Mouse (Mus musculus): ENCODE data around the gene Rcsd1. TPM values are rescaled to one million over a fixed set of nuclear protein-coding genes. Genes with fewer than 3 reads are reported as not detected.

Gene Rcsd1
- polyA plus RNA-seq, 1 experiment from 2014 or later, result 42.8 TPM

DNA sequence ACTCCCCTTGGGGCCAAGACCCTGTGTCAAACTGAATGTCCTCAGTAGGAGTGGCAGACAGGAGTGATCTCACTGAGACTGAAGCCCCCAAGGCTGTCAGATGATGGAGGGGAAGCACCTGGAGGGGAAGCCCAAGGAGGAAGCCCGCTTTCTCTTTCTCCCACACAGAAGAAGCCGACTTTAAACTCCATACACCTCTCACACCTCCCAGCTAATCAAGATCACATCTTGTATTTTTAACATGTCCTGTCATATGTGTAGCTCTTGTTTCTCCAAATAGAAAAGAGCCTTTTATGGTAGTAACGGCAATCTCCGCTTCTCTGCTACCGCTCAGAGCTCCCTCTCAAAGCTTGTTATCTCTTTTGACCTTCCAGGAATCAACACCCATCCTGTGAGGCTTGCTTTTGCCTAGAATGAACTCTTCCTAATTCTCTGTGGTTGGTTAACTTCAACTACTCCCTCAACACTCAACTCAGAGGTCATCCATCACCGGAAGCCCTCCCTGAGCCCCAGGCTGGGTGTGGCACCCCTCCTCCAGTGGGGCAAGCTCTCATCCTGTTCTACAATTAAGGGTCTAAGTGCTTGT, 8.5 kb downstream of the Rcsd1 start:
- Histone ChIP-seq H3K9ac (no peak overlapping the region), H3K4me1 (peaks cover 46% of the 10 kb centered on the region), H3K4me2 (0 out of 2 replicates have a peak overlapping the region, but pooled peaks have one; percentile 45), H3K36me3 (no peaks in the 10 kb centered on the region), H3K27ac (no peak overlapping the region), H3K9me3 (no peaks in the 10 kb centered on the region), H3K4me3 (no peak overlapping the region), H3K27me3 (no peaks in the 10 kb centered on the region)
- ATAC-seq (ENCODE audit: borderline replicate concordance, extremely low read depth, low FRiP score, low TSS enrichment), result no peak
- 49% methylated on average over 6 of the region's 6 CpGs for WGBS

- H3K36me3 ChIP-seq, result no peaks in the 10 kb centered on the region
- no peak overlapping the region for H3K9ac ChIP-seq
- H3K4me2 ChIP-seq, result no peak overlapping the region
- no peak overlapping the region for H3K27ac ChIP-seq
- 22% methylated on average over 7 of the region's 7 CpGs for WGBS
- no peaks in the 10 kb centered on the region for H3K27me3 ChIP-seq
- peaks cover 43% of the 10 kb centered on the region for H3K4me1 ChIP-seq
- H3K4me3 ChIP-seq, result no peak overlapping the region
- no peak for ATAC-seq (ENCODE audit: borderline replicate concordance, extremely low read depth, low FRiP score, low TSS enrichment)
- no peaks in the 10 kb centered on the region for H3K9me3 ChIP-seq
Observed at GRCm38 (mm10) chr1:165700376-165700815, 9.2 kb downstream of the Rcsd1 start.

- H3K27me3 ChIP-seq, result no peaks in the 10 kb centered on the region
- H3K4me3 ChIP-seq, result no peak overlapping the region
- H3K4me1 ChIP-seq, result peaks cover 50% of the 10 kb centered on the region
- WGBS, result 75% methylated on average over 8 of the region's 8 CpGs
- H3K27ac ChIP-seq, result no peak overlapping the region
- no peak overlapping the region for H3K4me2 ChIP-seq
- no peak for ATAC-seq (ENCODE audit: borderline replicate concordance, extremely low read depth, low FRiP score, low TSS enrichment)
- H3K36me3 ChIP-seq, result no peaks in the 10 kb centered on the region
- H3K9me3 ChIP-seq, result no peaks in the 10 kb centered on the region
- H3K9ac ChIP-seq, result no peak overlapping the region
Observed at GRCm38 (mm10) chr1:165697701-165698100, 11.9 kb downstream of the Rcsd1 start.

DNA sequence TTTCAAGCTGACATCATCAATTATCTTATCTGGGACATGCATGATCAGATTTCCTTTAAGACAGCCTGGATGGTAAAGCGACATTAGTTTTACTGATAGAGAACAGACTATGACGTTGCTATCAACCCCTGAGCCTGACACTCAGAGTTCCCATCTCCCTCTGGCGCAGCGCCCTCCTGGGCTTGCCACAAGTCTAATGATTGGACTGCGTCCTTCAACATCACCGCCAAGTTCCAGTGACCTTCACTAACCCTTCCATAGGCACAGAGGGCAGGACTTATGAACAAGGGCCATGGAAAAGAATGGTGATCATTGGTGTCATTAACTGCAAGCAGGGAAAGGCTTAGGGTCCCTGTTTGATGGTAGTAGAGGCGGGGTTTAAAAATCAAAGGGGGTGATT, 12.7 kb downstream of the Rcsd1 start:
- Histone ChIP-seq H3K9ac (no peak overlapping the region), H3K27me3 (no peaks in the 10 kb centered on the region), H3K4me2 (no peak overlapping the region), H3K4me3 (no peak overlapping the region), H3K9me3 (no peaks in the 10 kb centered on the region), H3K27ac (no peak overlapping the region), H3K4me1 (peaks cover 47% of the 10 kb centered on the region), H3K36me3 (no peaks in the 10 kb centered on the region)
- ATAC-seq (ENCODE audit: borderline replicate concordance, extremely low read depth, low FRiP score, low TSS enrichment), result no peak
- 78% methylated on average over 7 of the region's 7 CpGs for WGBS

DNA sequence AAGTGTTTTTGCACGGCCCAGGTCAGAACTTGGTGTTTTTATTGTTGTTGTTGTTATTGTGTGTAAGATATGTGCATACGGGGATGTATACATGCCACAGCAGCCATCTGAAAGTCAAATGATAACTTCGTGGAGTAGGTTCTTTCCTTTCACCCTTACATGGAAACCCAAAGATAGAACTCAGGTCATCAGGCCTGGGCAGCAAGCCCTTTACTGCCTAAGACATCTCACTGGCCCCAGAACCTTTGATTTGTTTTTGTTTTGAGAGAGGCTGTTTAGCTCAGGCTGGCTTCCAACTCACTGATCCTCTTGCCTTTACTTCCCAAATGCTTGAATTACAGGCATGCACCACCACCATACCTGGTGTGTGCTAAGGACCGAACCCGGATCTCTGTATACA, 13.5 kb downstream of the Rcsd1 start:
- peaks cover 46% of the 10 kb centered on the region for H3K4me1 ChIP-seq
- no peak for ATAC-seq (ENCODE audit: borderline replicate concordance, extremely low read depth, low FRiP score, low TSS enrichment)
- no peaks in the 10 kb centered on the region for H3K9me3 ChIP-seq
- WGBS, result 81% methylated on average over 5 of the region's 5 CpGs
- H3K27me3 ChIP-seq, result no peaks in the 10 kb centered on the region
- H3K27ac ChIP-seq, result no peak overlapping the region
- no peak overlapping the region for H3K9ac ChIP-seq
- H3K36me3 ChIP-seq, result no peaks in the 10 kb centered on the region
- H3K4me2 ChIP-seq, result no peak overlapping the region
- no peak overlapping the region for H3K4me3 ChIP-seq

- H3K36me3 ChIP-seq, result no peaks in the 10 kb centered on the region
- no peak overlapping the region for H3K4me2 ChIP-seq
- no peaks in the 10 kb centered on the region for H3K9me3 ChIP-seq
- H3K27me3 ChIP-seq, result no peaks in the 10 kb centered on the region
- no peak overlapping the region for H3K9ac ChIP-seq
- no peak overlapping the region for H3K4me3 ChIP-seq
- H3K27ac ChIP-seq, result no peak overlapping the region
- no peak for ATAC-seq (ENCODE audit: borderline replicate concordance, extremely low read depth, low FRiP score, low TSS enrichment)
- peaks cover 41% of the 10 kb centered on the region for H3K4me1 ChIP-seq
Observed at GRCm38 (mm10) chr1:165695392-165696014, 14.1 kb downstream of the Rcsd1 start.

GRCm38 (mm10) chr1:165693856-165694255, 15.7 kb downstream of the Rcsd1 start:
- Histone ChIP-seq H3K9ac (no peak overlapping the region), H3K27me3 (no peaks in the 10 kb centered on the region), H3K4me2 (no peak overlapping the region), H3K4me1 (peaks cover 40% of the 10 kb centered on the region), H3K9me3 (no peaks in the 10 kb centered on the region), H3K4me3 (no peak overlapping the region), H3K27ac (no peak overlapping the region), H3K36me3 (no peaks in the 10 kb centered on the region)
- 36% methylated on average over 7 of the region's 7 CpGs for WGBS
- ATAC-seq (ENCODE audit: borderline replicate concordance, extremely low read depth, low FRiP score, low TSS enrichment), result no peak

GRCm38 (mm10) chr1:165691516-165691915, 18.0 kb downstream of the Rcsd1 start:
- no peaks in the 10 kb centered on the region for H3K9me3 ChIP-seq
- H3K36me3 ChIP-seq, result no peaks in the 10 kb centered on the region
- no peak overlapping the region; the same call in 1 of the 2 replicates for H3K4me2 ChIP-seq
- no peaks in the 10 kb centered on the region for H3K27me3 ChIP-seq
- H3K4me3 ChIP-seq, result no peak overlapping the region
- no peak overlapping the region for H3K9ac ChIP-seq
- peaks cover 58% of the 10 kb centered on the region for H3K4me1 ChIP-seq
- ATAC-seq (ENCODE audit: borderline replicate concordance, extremely low read depth, low FRiP score, low TSS enrichment), result peak; percentile 62
- 30% methylated on average over 3 of the region's 3 CpGs for WGBS
- H3K27ac ChIP-seq, result peak overlapping the region; percentile 0; the same call in 1 of the 2 replicates

DNA sequence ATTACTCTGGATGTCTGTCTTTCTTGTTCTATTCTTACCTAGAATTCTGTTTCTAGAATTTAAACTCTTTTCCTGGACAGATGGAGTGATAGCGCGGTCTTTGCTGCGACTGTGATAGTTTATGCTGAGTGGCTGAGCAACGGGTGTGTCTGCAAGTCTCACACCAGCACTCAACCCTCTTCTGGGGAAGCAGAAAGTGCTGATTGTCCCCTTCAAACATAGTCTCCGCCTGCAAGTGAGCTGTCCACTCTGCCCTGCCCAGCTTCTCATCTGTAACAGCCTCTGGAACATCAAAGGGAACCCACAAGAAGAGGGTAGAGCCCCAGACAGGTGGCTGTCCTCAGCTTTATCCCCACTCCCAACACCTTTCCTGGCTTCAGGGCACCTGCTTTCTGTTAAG, 19.7 kb downstream of the Rcsd1 start:
- Histone ChIP-seq H3K4me2 (no peak overlapping the region), H3K27me3 (no peaks in the 10 kb centered on the region), H3K36me3 (no peaks in the 10 kb centered on the region), H3K9me3 (no peaks in the 10 kb centered on the region), H3K9ac (no peak overlapping the region), H3K27ac (no peak overlapping the region), H3K4me1 (peaks cover 67% of the 10 kb centered on the region), H3K4me3 (no peak overlapping the region)
- WGBS, result 64% methylated on average over 5 of the region's 5 CpGs
- ATAC-seq (ENCODE audit: borderline replicate concordance, extremely low read depth, low FRiP score, low TSS enrichment), result no peak

- WGBS, result 83% methylated on average over 2 of the region's 2 CpGs
- H3K36me3 ChIP-seq, result no peaks in the 10 kb centered on the region
- no peak for ATAC-seq (ENCODE audit: borderline replicate concordance, extremely low read depth, low FRiP score, low TSS enrichment)
- H3K4me1 ChIP-seq, result peaks cover 55% of the 10 kb centered on the region
- no peak overlapping the region for H3K27ac ChIP-seq
- H3K9me3 ChIP-seq, result no peaks in the 10 kb centered on the region
- H3K9ac ChIP-seq, result no peak overlapping the region
- H3K4me2 ChIP-seq, result no peak overlapping the region
- no peaks in the 10 kb centered on the region for H3K27me3 ChIP-seq
- H3K4me3 ChIP-seq, result no peak overlapping the region
Observed at GRCm38 (mm10) chr1:165687861-165688260, 21.7 kb downstream of the Rcsd1 start.

DNA sequence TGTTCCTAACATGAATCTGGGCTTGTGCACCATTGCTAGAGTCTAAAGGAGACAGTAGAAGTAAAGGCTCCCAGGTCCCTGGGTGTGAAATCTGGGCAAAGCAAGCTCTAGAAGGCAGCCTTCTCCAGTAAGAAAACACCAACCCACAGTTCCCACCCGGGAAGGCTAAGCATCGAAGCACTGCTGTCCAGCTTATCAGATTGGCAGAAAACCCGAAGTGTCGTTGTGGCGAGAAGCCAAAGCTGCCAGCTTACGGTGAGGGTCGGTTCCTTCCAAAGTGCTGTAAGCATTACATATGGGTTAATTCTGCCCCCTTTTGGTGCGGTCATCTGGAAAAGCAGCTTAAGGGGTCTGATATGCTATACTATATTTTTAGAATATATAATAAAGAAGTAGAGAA, 22.6 kb downstream of the Rcsd1 start:
- Histone ChIP-seq H3K27me3 (no peaks in the 10 kb centered on the region), H3K9ac (no peak overlapping the region), H3K36me3 (no peaks in the 10 kb centered on the region), H3K4me2 (no peak overlapping the region), H3K27ac (peak overlapping the region; percentile 0; the same call in 1 of the 2 replicates), H3K9me3 (no peaks in the 10 kb centered on the region), H3K4me1 (peaks cover 58% of the 10 kb centered on the region), H3K4me3 (no peak overlapping the region)
- ATAC-seq (ENCODE audit: borderline replicate concordance, extremely low read depth, low FRiP score, low TSS enrichment), result no peak
- 15% methylated on average over 8 of the region's 8 CpGs for WGBS

DNA sequence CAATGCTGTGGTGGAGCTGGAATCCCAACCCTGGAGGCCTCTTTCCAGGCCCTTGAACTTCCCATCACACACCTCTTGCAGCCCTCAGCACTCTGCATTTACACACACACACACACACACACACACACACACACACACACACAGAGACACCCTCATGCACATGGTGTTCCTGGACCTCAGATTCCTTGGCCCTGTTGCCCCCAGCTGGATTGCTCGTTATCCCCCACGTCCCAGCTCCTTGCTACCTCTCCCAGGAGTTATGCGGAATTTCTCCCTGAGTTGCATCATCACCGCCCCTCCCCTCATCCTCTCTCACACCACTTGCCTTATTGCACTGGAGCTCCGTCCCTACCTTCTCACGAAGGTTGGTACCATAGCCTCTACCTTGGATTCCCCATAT, 23.2 kb downstream of the Rcsd1 start:
- 35% methylated on average over 6 of the region's 6 CpGs for WGBS
- Histone ChIP-seq H3K27ac (0 out of 2 replicates have a peak overlapping the region, but pooled peaks have one; percentile 0), H3K27me3 (no peaks in the 10 kb centered on the region), H3K4me1 (peaks cover 59% of the 10 kb centered on the region), H3K4me2 (no peak overlapping the region), H3K9me3 (no peaks in the 10 kb centered on the region), H3K9ac (no peak overlapping the region), H3K36me3 (no peaks in the 10 kb centered on the region), H3K4me3 (no peak overlapping the region)
- no peak; the same call in 1 of the 2 replicates for ATAC-seq (ENCODE audit: borderline replicate concordance, extremely low read depth, low FRiP score, low TSS enrichment)
